Mouse (Mus musculus) kidney, embryonic 15.5 days (tissue): Measurements from ENCODE around the gene Ptch2. TPM values are rescaled to one million over a fixed set of nuclear protein-coding genes. Genes with fewer than 3 reads are reported as not detected.

Source experiments
- ATAC-seq: fragments of 200-750 bp; cut with Nextera tagmentation; replicated peaks from 2 replicates; pipeline ENCODE4 v1.8.0; 2017; ENCODE audit warnings: moderate TSS enrichment; ENCODE audit not compliant: low FRiP score
- H3K27ac ChIP-seq: fragments of 300-500 bp; sonication (generic); 2 replicates; pipeline ENCODE4 v1.5.1; 2015; ENCODE audit warnings: mild to moderate bottlenecking, inconsistent platforms
- H3K27me3 ChIP-seq: fragments of 300-500 bp; sonication (generic); 2 replicates; pipeline ENCODE4 v1.6.1; 2015; ENCODE audit warnings: inconsistent platforms
- H3K36me3 ChIP-seq: fragments of 300-500 bp; sonication (generic); 2 replicates; pipeline ENCODE4 v1.6.1; 2015; ENCODE audit warnings: inconsistent platforms
- H3K4me1 ChIP-seq: fragments of 300-500 bp; sonication (generic); 2 replicates; pipeline ENCODE4 v1.6.1; 2015; ENCODE audit warnings: inconsistent platforms
- H3K4me2 ChIP-seq: fragments of 300-500 bp; sonication (generic); 2 replicates; pipeline ENCODE4 v1.6.1; 2015; ENCODE audit warnings: moderate library complexity, mild to moderate bottlenecking, inconsistent platforms
- H3K4me3 ChIP-seq: fragments of 300-500 bp; sonication (generic); replicated peaks from 2 replicates; pipeline ENCODE4 v1.5.1; 2015; ENCODE audit warnings: mild to moderate bottlenecking, inconsistent platforms
- H3K9ac ChIP-seq: fragments of 300-500 bp; sonication (generic); 2 replicates; pipeline ENCODE4 v1.6.1; 2015; ENCODE audit warnings: mild to moderate bottlenecking, inconsistent platforms
- H3K9me3 ChIP-seq: fragments of 300-500 bp; sonication (generic); replicated peaks from 2 replicates; pipeline ENCODE4 v1.6.1; 2016; ENCODE audit warnings: inconsistent platforms
- WGBS: fragments of 180-500 bp; shearing (Covaris S2); methylation state at CpG from one replicate; pipeline ENCODE4 v1.1.7; 2015; ENCODE audit warnings: mixed read lengths; 5-methylcytosine and 5-hydroxymethylcytosine counted together
- polyA plus RNA-seq: library from polyadenylated mRNA; unstranded; fragments of >200 nt; fragmentation: Nextera tagmentation; extraction: Ambion mirVana; gene quantifications from 2 replicates; pipeline ENCODE4 v1.2.1, GENCODE M21; 2015

Ptch2 gene
- polyA plus RNA-seq, 1 experiment from 2014 or later = 10.2 TPM

- Histone ChIP-seq H3K4me2 (no peak overlapping the region), H3K9me3 (no peaks in the 10 kb centered on the region), H3K36me3 (peaks cover 77% of the 10 kb centered on the region), H3K27me3 (no peaks in the 10 kb centered on the region), H3K4me3 (no peak overlapping the region), H3K27ac (no peak overlapping the region), H3K9ac (no peak overlapping the region), H3K4me1 (no peaks in the 10 kb centered on the region)
- no peak for ATAC-seq
- 93% methylated on average over 5 of the region's 5 CpGs for WGBS
Measured at GRCm38 (mm10) chr4:117071183-117071582, 24.7 kb upstream of the Ptch2 start.

- Histone ChIP-seq H3K27ac (no peak overlapping the region), H3K4me3 (no peak overlapping the region), H3K9me3 (no peaks in the 10 kb centered on the region), H3K4me1 (peaks cover 15% of the 10 kb centered on the region), H3K36me3 (peaks cover 29% of the 10 kb centered on the region), H3K27me3 (no peaks in the 10 kb centered on the region), H3K9ac (no peak overlapping the region), H3K4me2 (no peak overlapping the region)
- no peak for ATAC-seq
- WGBS = 66% methylated on average over 7 of the region's 7 CpGs
Measured at GRCm38 (mm10) chr4:117087948-117088640, 7.8 kb upstream of the Ptch2 start.

GRCm38 (mm10) chr4:117090586-117090985, 5.3 kb upstream of the Ptch2 start:
- Histone ChIP-seq H3K27me3 (no peaks in the 10 kb centered on the region), H3K4me3 (no peak overlapping the region), H3K27ac (no peak overlapping the region), H3K9ac (no peak overlapping the region), H3K4me1 (peaks cover 28% of the 10 kb centered on the region), H3K4me2 (no peak overlapping the region), H3K9me3 (no peaks in the 10 kb centered on the region), H3K36me3 (peaks cover 17% of the 10 kb centered on the region)
- no peak for ATAC-seq
- WGBS = 64% methylated on average over 7 of the region's 7 CpGs

GRCm38 (mm10) chr4:117094626-117095361, 1.1 kb upstream of the Ptch2 start:
- Histone ChIP-seq H3K4me3 (no peak overlapping the region), H3K27me3 (no peaks in the 10 kb centered on the region), H3K27ac (peak overlapping the region; percentile 86; the same call in 1 of the 2 replicates), H3K4me2 (peak overlapping the region; percentile 94; the same call in 1 of the 2 replicates), H3K36me3 (no peaks in the 10 kb centered on the region), H3K9ac (no peak overlapping the region), H3K9me3 (no peaks in the 10 kb centered on the region), H3K4me1 (peaks cover 51% of the 10 kb centered on the region)
- no peak for ATAC-seq
- WGBS = 59% methylated on average over 3 of the region's 3 CpGs

GRCm38 (mm10) chr4:117096666-117097065, 791 bp downstream of the Ptch2 start:
- Histone ChIP-seq H3K4me1 (peaks cover 43% of the 10 kb centered on the region), H3K9ac (peak overlapping the region; percentile 64), H3K4me3 (peak overlapping the region; percentile 69), H3K4me2 (peak overlapping the region; percentile 94), H3K27me3 (no peaks in the 10 kb centered on the region), H3K36me3 (peaks cover 4% of the 10 kb centered on the region; the same call in 1 of the 2 replicates), H3K27ac (peak overlapping the region; percentile 86), H3K9me3 (no peaks in the 10 kb centered on the region)
- ATAC-seq = no peak
- 8% methylated on average over 5 of the region's 5 CpGs for WGBS

- ATAC-seq = peak; percentile 46
- Histone ChIP-seq H3K4me2 (peak overlapping the region; percentile 94), H3K27me3 (no peaks in the 10 kb centered on the region), H3K9me3 (no peaks in the 10 kb centered on the region), H3K4me1 (peaks cover 43% of the 10 kb centered on the region), H3K4me3 (peak overlapping the region; percentile 10; the same call in 1 of the 2 replicates), H3K27ac (peak overlapping the region; percentile 66), H3K36me3 (peaks cover 7% of the 10 kb centered on the region; the same call in 1 of the 2 replicates), H3K9ac (no peak overlapping the region)
- 56% methylated on average over 8 of the region's 8 CpGs for WGBS
Measured at GRCm38 (mm10) chr4:117097969-117098763, 2.3 kb downstream of the Ptch2 start.

- no peak for ATAC-seq
- Histone ChIP-seq H3K9me3 (no peaks in the 10 kb centered on the region), H3K4me1 (peaks cover 43% of the 10 kb centered on the region), H3K4me2 (peak overlapping the region; percentile 94; the same call in 1 of the 2 replicates), H3K9ac (no peak overlapping the region), H3K4me3 (no peak overlapping the region), H3K27me3 (no peaks in the 10 kb centered on the region), H3K36me3 (peaks cover 7% of the 10 kb centered on the region; the same call in 1 of the 2 replicates), H3K27ac (peak overlapping the region; percentile 66)
- WGBS = 79% methylated on average over 2 of the region's 2 CpGs
Measured at GRCm38 (mm10) chr4:117098764-117099036, 2.8 kb downstream of the Ptch2 start.

GRCm38 (mm10) chr4:117100036-117100435, 4.2 kb downstream of the Ptch2 start:
- no peaks in the 10 kb centered on the region for H3K27me3 ChIP-seq
- H3K4me2 ChIP-seq = no peak overlapping the region
- H3K4me3 ChIP-seq = no peak overlapping the region
- peaks cover 46% of the 10 kb centered on the region for H3K4me1 ChIP-seq
- ATAC-seq = no peak
- H3K9me3 ChIP-seq = no peaks in the 10 kb centered on the region
- H3K36me3 ChIP-seq = peaks cover 7% of the 10 kb centered on the region; the same call in 1 of the 2 replicates
- H3K9ac ChIP-seq = no peak overlapping the region
- WGBS = 76% methylated on average over 4 of the region's 4 CpGs
- no peak overlapping the region for H3K27ac ChIP-seq

- no peaks in the 10 kb centered on the region for H3K27me3 ChIP-seq
- no peak overlapping the region for H3K9ac ChIP-seq
- WGBS = 45% methylated on average over 7 of the region's 7 CpGs
- peak overlapping the region; percentile 24; the same call in 1 of the 2 replicates for H3K27ac ChIP-seq
- H3K36me3 ChIP-seq = peaks cover 16% of the 10 kb centered on the region
- ATAC-seq = no peak
- H3K4me2 ChIP-seq = no peak overlapping the region
- H3K4me3 ChIP-seq = no peak overlapping the region
- peaks cover 44% of the 10 kb centered on the region for H3K4me1 ChIP-seq
- no peaks in the 10 kb centered on the region for H3K9me3 ChIP-seq
Measured at GRCm38 (mm10) chr4:117101218-117101617, 5.3 kb downstream of the Ptch2 start.

- H3K36me3 ChIP-seq = peaks cover 34% of the 10 kb centered on the region
- H3K4me2 ChIP-seq = no peak overlapping the region
- H3K9ac ChIP-seq = no peak overlapping the region
- H3K4me1 ChIP-seq = peaks cover 21% of the 10 kb centered on the region
- 74% methylated on average over 10 of the region's 10 CpGs for WGBS
- H3K4me3 ChIP-seq = no peak overlapping the region
- H3K9me3 ChIP-seq = no peaks in the 10 kb centered on the region
- no peak for ATAC-seq
- H3K27ac ChIP-seq = no peak overlapping the region
- no peaks in the 10 kb centered on the region for H3K27me3 ChIP-seq
Measured at GRCm38 (mm10) chr4:117104672-117105071, 8.8 kb downstream of the Ptch2 start.

GRCm38 (mm10) chr4:117105127-117105526, 9.3 kb downstream of the Ptch2 start:
- peaks cover 21% of the 10 kb centered on the region for H3K4me1 ChIP-seq
- H3K4me2 ChIP-seq = no peak overlapping the region
- peak; percentile 44 for ATAC-seq
- 55% methylated on average over 10 of the region's 10 CpGs for WGBS
- H3K4me3 ChIP-seq = no peak overlapping the region
- H3K9ac ChIP-seq = no peak overlapping the region
- H3K27ac ChIP-seq = 0 out of 2 replicates have a peak overlapping the region, but pooled peaks have one; percentile 22
- no peaks in the 10 kb centered on the region for H3K27me3 ChIP-seq
- H3K36me3 ChIP-seq = peaks cover 38% of the 10 kb centered on the region
- H3K9me3 ChIP-seq = no peaks in the 10 kb centered on the region
